Mouse (Mus musculus): ENCODE measurements at regions not wholly inside any gene's neighbourhood (a gene's known extent, or its start where the extent isn't known, plus 50 kb on each side); places are given as distances from the start of the nearest gene placed in this dataset.

- no peaks in the 10 kb centered on the region for H3K36me3 ChIP-seq (ENCODE audit: control insufficient read depth, insufficient read depth)
- H3ac ChIP-seq (ENCODE audit: control insufficient read depth, insufficient read length): no peak overlapping the region
- H3K27me3 ChIP-seq (ENCODE audit: control insufficient read depth, insufficient read depth, insufficient read length): peaks cover 4% of the 10 kb centered on the region
- TF ChIP-seq REST (IDR thresholded peaks at IDR 0.05; ENCODE audit: insufficient read depth, insufficient read length): no peak
- no peak overlapping the region for H3K4me2 ChIP-seq (ENCODE audit: low read depth)
- H3K4me3 ChIP-seq: no peak overlapping the region
- H3K79me2 ChIP-seq (ENCODE audit: control insufficient read depth, insufficient read depth): no peaks in the 10 kb centered on the region
Measured at GRCm38 (mm10) chr9:115526981-115527380, 216.8 kb upstream of the Stt3b start.

- no peaks in the 10 kb centered on the region for H3K27me3 ChIP-seq (ENCODE audit: control insufficient read depth, insufficient read depth, insufficient read length)
- H3K4me3 ChIP-seq: no peak overlapping the region
- H3K79me2 ChIP-seq (ENCODE audit: control insufficient read depth, insufficient read depth): no peaks in the 10 kb centered on the region
- no peak overlapping the region for H3ac ChIP-seq (ENCODE audit: control insufficient read depth, insufficient read length)
- H3K36me3 ChIP-seq (ENCODE audit: control insufficient read depth, insufficient read depth): no peaks in the 10 kb centered on the region
- TF ChIP-seq TCF12 (IDR thresholded peaks at IDR 0.05; ENCODE audit: insufficient read depth, poor library complexity, severe bottlenecking) (no peak), SRF (IDR thresholded peaks at IDR 0.05; ENCODE audit: control insufficient read depth, insufficient read length, low read depth) (no peak), MYOG (IDR thresholded peaks at IDR 0.05; ENCODE audit: control insufficient read depth in 1 of 3, insufficient read depth in 1 of 3, insufficient read length in 2 of 3, low read depth in 2 of 3) (no peak), E2F4 (IDR thresholded peaks at IDR 0.05; ENCODE audit: insufficient read depth) (no peak), POLR2AphosphoS2 (IDR thresholded peaks at IDR 0.05; ENCODE audit: insufficient read length, low read depth) (no peak), CEBPB (IDR thresholded peaks at IDR 0.05; ENCODE audit: insufficient read depth, poor library complexity, severe bottlenecking) (no peak), REST (IDR thresholded peaks at IDR 0.05; ENCODE audit: insufficient read depth, insufficient read length) (no peak), TCF3 (IDR thresholded peaks at IDR 0.05; ENCODE audit: insufficient read length, low read depth) (no peak), USF1 (IDR thresholded peaks at IDR 0.05; ENCODE audit: low read depth) (no peak), MYOD1 (IDR thresholded peaks at IDR 0.05; ENCODE audit: control insufficient read depth in 1 of 3, insufficient read length in 2 of 3, low read depth in 2 of 3) (no peak), POLR2A (IDR thresholded peaks at IDR 0.05; ENCODE audit: insufficient read length, low read depth) (no peak), MAX (IDR thresholded peaks at IDR 0.05; ENCODE audit: low read depth) (no peak)
- no peak overlapping the region for H3K4me2 ChIP-seq (ENCODE audit: low read depth)
Measured at GRCm38 (mm10) chr9:115534198-115534597, 224.0 kb upstream of the Stt3b start.

GRCm38 (mm10) chr9:115543665-115544064, 233.4 kb upstream of the Stt3b start:
- no peak overlapping the region for H3K4me2 ChIP-seq (ENCODE audit: low read depth)
- TF ChIP-seq SRF (IDR thresholded peaks at IDR 0.05; ENCODE audit: control insufficient read depth, insufficient read length, low read depth): no peak
- no peak for TF ChIP-seq TCF12 (IDR thresholded peaks at IDR 0.05; ENCODE audit: insufficient read depth, poor library complexity, severe bottlenecking)
- TF ChIP-seq MYOG (IDR thresholded peaks at IDR 0.05; ENCODE audit: control insufficient read depth in 1 of 3, insufficient read depth in 1 of 3, insufficient read length in 2 of 3, low read depth in 2 of 3): no peak
- TF ChIP-seq MAX (IDR thresholded peaks at IDR 0.05; ENCODE audit: low read depth): no peak
- no peak for TF ChIP-seq POLR2AphosphoS2 (IDR thresholded peaks at IDR 0.05; ENCODE audit: insufficient read length, low read depth)
- TF ChIP-seq E2F4 (IDR thresholded peaks at IDR 0.05; ENCODE audit: insufficient read depth): no peak
- TF ChIP-seq TCF3 (IDR thresholded peaks at IDR 0.05; ENCODE audit: insufficient read length, low read depth): no peak
- TF ChIP-seq MYOD1 (IDR thresholded peaks at IDR 0.05; ENCODE audit: control insufficient read depth in 1 of 3, insufficient read length in 2 of 3, low read depth in 2 of 3): no peak
- TF ChIP-seq USF1 (IDR thresholded peaks at IDR 0.05; ENCODE audit: low read depth): no peak
- TF ChIP-seq CEBPB (IDR thresholded peaks at IDR 0.05; ENCODE audit: insufficient read depth, poor library complexity, severe bottlenecking): no peak
- TF ChIP-seq POLR2A (IDR thresholded peaks at IDR 0.05; ENCODE audit: insufficient read length, low read depth): no peak
- TF ChIP-seq REST (IDR thresholded peaks at IDR 0.05; ENCODE audit: insufficient read depth, insufficient read length): no peak
- no peak overlapping the region for H3K4me3 ChIP-seq
- no peak overlapping the region for H3ac ChIP-seq (ENCODE audit: control insufficient read depth, insufficient read length)
- no peaks in the 10 kb centered on the region for H3K27me3 ChIP-seq (ENCODE audit: control insufficient read depth, insufficient read depth, insufficient read length)
- no peaks in the 10 kb centered on the region for H3K36me3 ChIP-seq (ENCODE audit: control insufficient read depth, insufficient read depth)
- H3K79me2 ChIP-seq (ENCODE audit: control insufficient read depth, insufficient read depth): no peaks in the 10 kb centered on the region

GRCm38 (mm10) chr9:115545178-115545577, 235.0 kb upstream of the Stt3b start:
- no peak overlapping the region for H3K4me3 ChIP-seq
- TF ChIP-seq TCF3 (IDR thresholded peaks at IDR 0.05; ENCODE audit: insufficient read length, low read depth) (no peak), TCF12 (IDR thresholded peaks at IDR 0.05; ENCODE audit: insufficient read depth, poor library complexity, severe bottlenecking) (no peak), POLR2A (IDR thresholded peaks at IDR 0.05; ENCODE audit: insufficient read length, low read depth) (no peak), POLR2AphosphoS2 (IDR thresholded peaks at IDR 0.05; ENCODE audit: insufficient read length, low read depth) (no peak), SRF (IDR thresholded peaks at IDR 0.05; ENCODE audit: control insufficient read depth, insufficient read length, low read depth) (no peak), REST (IDR thresholded peaks at IDR 0.05; ENCODE audit: insufficient read depth, insufficient read length) (no peak), E2F4 (IDR thresholded peaks at IDR 0.05; ENCODE audit: insufficient read depth) (no peak), MYOG (IDR thresholded peaks at IDR 0.05; ENCODE audit: control insufficient read depth in 1 of 3, insufficient read depth in 1 of 3, insufficient read length in 2 of 3, low read depth in 2 of 3) (no peak), MYOD1 (IDR thresholded peaks at IDR 0.05; ENCODE audit: control insufficient read depth in 1 of 3, insufficient read length in 2 of 3, low read depth in 2 of 3) (no peak), CEBPB (IDR thresholded peaks at IDR 0.05; ENCODE audit: insufficient read depth, poor library complexity, severe bottlenecking) (no peak), USF1 (IDR thresholded peaks at IDR 0.05; ENCODE audit: low read depth) (no peak), MAX (IDR thresholded peaks at IDR 0.05; ENCODE audit: low read depth) (no peak)
- no peaks in the 10 kb centered on the region for H3K27me3 ChIP-seq (ENCODE audit: control insufficient read depth, insufficient read depth, insufficient read length)
- H3K79me2 ChIP-seq (ENCODE audit: control insufficient read depth, insufficient read depth): no peaks in the 10 kb centered on the region
- no peak overlapping the region for H3K4me2 ChIP-seq (ENCODE audit: low read depth)
- no peaks in the 10 kb centered on the region for H3K36me3 ChIP-seq (ENCODE audit: control insufficient read depth, insufficient read depth)
- H3ac ChIP-seq (ENCODE audit: control insufficient read depth, insufficient read length): no peak overlapping the region

GRCm38 (mm10) chr9:115545792-115546191, 235.6 kb upstream of the Stt3b start:
- H3ac ChIP-seq (ENCODE audit: control insufficient read depth, insufficient read length): no peak overlapping the region
- no peak overlapping the region for H3K4me2 ChIP-seq (ENCODE audit: low read depth)
- no peak overlapping the region for H3K4me3 ChIP-seq
- no peaks in the 10 kb centered on the region for H3K27me3 ChIP-seq (ENCODE audit: control insufficient read depth, insufficient read depth, insufficient read length)
- H3K79me2 ChIP-seq (ENCODE audit: control insufficient read depth, insufficient read depth): no peaks in the 10 kb centered on the region
- no peak for TF ChIP-seq CEBPB (IDR thresholded peaks at IDR 0.05; ENCODE audit: insufficient read depth, poor library complexity, severe bottlenecking)
- no peak for TF ChIP-seq MAX (IDR thresholded peaks at IDR 0.05; ENCODE audit: low read depth)
- no peak for TF ChIP-seq TCF12 (IDR thresholded peaks at IDR 0.05; ENCODE audit: insufficient read depth, poor library complexity, severe bottlenecking)
- TF ChIP-seq SRF (IDR thresholded peaks at IDR 0.05; ENCODE audit: control insufficient read depth, insufficient read length, low read depth): no peak
- TF ChIP-seq POLR2AphosphoS2 (IDR thresholded peaks at IDR 0.05; ENCODE audit: insufficient read length, low read depth): no peak
- no peak for TF ChIP-seq MYOG (IDR thresholded peaks at IDR 0.05; ENCODE audit: control insufficient read depth in 1 of 3, insufficient read depth in 1 of 3, insufficient read length in 2 of 3, low read depth in 2 of 3)
- no peak for TF ChIP-seq REST (IDR thresholded peaks at IDR 0.05; ENCODE audit: insufficient read depth, insufficient read length)
- no peak for TF ChIP-seq E2F4 (IDR thresholded peaks at IDR 0.05; ENCODE audit: insufficient read depth)
- TF ChIP-seq POLR2A (IDR thresholded peaks at IDR 0.05; ENCODE audit: insufficient read length, low read depth): no peak
- no peak for TF ChIP-seq MYOD1 (IDR thresholded peaks at IDR 0.05; ENCODE audit: control insufficient read depth in 1 of 3, insufficient read length in 2 of 3, low read depth in 2 of 3)
- no peak for TF ChIP-seq TCF3 (IDR thresholded peaks at IDR 0.05; ENCODE audit: insufficient read length, low read depth)
- TF ChIP-seq USF1 (IDR thresholded peaks at IDR 0.05; ENCODE audit: low read depth): no peak
- H3K36me3 ChIP-seq (ENCODE audit: control insufficient read depth, insufficient read depth): no peaks in the 10 kb centered on the region

Measured in myocyte (in vitro differentiated cells).